Mouse (Mus musculus) retina, embryonic 14.5 days (tissue): ENCODE results near the gene Cemip2.
A peak's percentile ranks its signal among the peaks of the same experiment; 100 is the strongest.

Experiments
- DNase-seq: peaks from one replicate; pipeline ENCODE4 v3.0.0-alpha.2; 2015; ENCODE audit warnings: low spot score

The Cemip2 gene

DNA sequence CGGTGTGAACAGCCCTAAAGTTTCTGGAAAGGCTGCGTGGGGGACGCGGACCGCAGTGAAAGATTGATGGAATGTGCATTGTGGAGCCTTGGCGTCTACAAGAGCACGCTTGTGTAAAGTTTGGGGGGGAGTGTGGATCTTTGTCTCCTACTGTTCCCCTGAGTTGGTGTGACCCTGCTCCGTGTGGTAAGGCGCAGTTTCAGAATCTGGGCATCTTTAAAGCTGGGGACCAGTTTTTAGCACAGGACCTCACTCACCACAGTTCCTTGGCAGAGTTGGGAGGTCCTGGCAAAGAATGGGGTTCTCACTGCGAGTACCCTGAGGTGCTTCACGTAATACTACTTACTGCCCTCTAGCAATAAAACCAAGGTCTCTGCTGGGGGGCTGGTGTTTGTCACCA lies 964 bp downstream of the Cemip2 start:
- no peak for DNase-seq

DNA sequence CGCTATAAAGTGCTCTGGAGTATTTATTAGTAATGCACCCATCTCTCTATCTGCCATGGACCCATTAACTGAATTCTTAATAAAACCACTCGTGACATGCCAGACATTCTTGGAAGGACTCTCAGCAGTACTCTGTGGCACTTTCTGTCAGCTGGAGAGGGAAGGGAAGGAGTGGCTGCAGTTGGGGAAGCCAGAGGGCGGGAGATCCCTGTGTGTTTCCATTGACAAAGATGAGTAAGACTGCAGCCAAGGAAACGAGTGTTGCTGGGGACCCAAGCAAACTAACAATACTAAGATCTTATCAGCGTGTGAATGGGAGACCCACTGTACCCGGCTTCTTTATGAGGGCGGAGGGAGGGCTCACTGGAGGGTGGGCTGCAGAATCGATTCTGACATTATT lies 2.5 kb downstream of the Cemip2 start:
- no peak for DNase-seq

DNA sequence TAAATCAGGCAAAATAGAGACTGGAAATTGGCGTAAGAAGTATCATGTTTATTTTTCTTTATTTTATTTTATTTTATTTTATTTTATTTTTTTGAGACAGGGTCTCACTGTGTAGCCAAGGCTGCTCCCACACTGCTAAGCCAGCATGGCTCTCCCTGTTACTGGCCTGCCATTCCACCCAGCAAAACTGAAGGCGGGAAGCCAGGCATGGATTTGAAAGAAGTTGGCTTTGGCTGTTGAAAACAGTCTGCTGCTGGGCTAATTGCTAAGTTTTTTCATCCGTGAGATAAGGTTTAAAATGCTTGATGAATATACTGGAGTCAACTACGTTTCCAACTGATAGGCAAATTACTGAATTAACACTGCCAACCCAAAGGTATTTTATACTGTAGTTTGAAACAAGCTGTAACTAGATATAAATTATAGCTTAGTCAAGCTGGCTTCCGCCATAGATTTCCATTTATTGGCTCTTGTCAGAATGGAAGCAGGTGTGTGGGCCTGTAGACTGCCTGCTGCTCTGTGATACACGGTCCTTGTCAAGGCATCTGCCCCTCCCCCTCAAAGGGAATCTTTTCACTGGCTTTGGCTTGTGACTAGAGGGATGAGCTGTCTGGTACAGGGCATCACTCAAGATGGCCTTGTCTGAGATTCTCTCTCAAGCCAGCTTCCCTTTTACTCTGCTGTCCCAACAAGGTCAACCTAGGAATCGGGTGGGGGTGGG lies 3.1 kb downstream of the Cemip2 start:
- DNase-seq: peak; percentile 55

DNA sequence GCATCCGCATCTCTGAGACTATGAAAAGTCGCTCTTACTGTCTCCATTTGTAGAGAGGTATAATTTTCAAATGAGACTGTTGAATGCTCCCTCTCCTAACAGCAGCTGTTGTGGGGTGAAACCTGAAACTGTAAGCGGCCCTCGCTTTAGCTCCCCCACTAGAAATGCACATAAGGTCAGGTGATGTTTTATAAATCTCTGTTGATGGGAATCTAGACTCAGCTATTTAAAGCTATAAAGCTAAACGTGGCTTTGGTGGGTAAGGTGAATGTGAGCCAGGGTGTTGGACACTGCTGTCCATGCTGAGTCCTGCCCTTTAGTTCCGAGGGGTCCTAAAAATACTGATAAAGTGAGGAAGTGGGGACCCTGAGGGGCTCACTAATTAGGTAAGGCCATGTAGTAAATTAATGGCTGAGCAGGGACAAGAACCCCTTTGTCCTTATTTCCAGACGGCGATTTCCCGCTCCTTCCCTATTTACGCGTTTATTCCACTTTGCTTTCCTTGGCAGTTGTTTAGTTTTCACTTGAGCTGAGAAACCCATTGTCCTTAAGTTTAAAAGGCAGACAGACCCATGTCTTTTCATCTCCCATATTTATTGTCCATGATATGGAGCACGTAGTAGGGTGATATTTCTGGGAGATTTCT lies 3.8 kb downstream of the Cemip2 start:
- DNase-seq: no peak

DNA sequence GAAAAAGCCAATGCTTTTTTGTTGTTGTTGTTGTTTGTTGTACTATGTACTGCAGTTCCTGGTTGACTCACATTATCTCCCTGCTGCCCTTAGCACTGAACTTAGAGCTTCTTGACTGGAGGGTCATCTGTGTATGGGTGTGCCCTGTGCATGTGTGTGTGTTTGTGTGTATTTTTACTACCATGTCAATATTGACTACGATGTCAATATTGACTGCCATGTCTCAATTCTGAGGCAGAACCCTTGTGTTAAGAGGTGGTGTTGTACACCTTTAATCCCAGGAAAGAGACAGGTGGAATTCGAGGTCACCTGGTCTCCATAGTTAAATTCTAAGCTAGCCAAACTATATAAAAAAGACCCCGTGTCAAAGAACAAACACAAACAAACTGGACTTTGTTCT lies 5.6 kb downstream of the Cemip2 start:
- DNase-seq: no peak

DNA sequence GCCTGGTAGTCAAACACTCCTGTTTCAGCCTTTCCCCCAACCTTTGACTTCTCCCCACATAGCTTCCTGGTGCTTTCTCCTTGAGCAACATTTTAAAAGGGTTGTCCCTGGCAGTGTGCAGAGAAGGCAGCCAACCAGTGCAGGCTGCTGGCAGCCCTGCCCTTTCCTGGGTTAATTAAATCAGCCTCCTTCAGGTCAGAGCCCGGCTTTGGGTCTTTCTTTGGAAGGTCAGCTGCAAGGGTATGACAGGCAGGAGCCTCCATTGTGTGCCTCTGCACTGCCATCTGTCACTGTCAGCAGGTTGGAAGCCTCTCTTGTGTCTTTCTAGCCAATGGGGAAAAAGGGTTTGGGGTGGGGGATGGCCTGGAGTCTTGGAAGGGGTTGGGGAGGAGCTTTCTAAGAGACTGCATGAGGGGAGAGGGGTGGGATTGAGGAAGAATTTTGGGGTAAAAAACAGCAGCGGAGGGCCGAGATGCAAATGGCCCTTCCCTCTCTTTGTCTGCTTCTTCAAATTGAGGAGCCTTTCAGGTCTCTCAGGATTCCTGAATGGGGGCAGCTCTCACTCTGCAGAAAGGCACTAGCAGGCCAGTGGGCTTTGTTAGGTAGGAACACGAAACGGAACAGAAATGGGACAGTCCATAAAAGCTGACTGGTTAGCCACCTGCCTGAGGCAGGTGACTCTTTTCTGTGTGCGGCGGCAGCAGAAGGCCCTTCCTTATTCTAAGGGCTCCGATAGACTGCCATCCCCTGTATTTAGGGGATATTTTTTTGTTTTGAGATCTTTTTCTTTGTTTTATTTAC lies 6.4 kb downstream of the Cemip2 start:
- peak; percentile 82 for DNase-seq

DNA sequence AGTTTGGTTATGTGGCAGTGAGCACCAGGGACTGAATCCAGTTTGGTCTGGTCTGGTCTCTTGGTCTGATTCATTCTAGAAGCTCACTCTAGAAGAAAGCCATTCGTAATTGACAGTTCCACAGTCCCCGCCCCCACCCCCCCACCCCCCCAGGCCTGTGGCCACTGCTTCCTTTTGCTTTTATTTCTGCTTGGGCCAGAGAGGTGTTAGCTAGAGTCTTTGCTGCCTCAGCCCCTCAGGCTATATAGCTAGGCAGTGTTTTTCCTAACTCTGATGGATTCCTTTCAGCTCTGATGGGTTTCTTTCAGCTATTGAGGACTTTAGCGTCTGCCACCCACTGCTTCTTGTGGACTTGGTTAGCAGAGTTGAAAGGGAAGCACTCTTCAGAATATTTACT lies 7.0 kb downstream of the Cemip2 start:
- peak; percentile 45 for DNase-seq

DNA sequence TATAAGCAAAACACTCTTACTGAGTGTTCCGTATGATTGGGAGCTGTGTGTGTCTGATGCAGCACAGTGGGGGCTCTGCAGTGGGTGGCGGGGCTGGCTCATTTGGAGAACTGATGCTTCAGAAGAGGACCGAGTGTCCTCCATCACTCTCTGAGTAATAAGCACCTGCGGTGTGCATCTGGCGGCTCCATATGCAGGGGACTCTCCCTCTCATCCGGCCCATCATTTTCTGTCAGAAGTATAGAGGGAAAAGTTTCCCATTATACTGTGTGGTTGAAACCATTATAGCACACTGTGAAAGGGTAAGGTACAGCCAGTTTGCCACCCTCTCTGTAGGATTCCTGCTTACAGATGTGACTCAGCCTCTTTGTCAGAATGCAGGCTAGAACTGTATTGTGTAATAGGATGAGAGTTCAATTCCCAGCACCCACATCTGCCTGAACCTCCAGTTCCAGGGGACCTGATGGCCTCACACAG lies 8.9 kb downstream of the Cemip2 start:
- DNase-seq: no peak

DNA sequence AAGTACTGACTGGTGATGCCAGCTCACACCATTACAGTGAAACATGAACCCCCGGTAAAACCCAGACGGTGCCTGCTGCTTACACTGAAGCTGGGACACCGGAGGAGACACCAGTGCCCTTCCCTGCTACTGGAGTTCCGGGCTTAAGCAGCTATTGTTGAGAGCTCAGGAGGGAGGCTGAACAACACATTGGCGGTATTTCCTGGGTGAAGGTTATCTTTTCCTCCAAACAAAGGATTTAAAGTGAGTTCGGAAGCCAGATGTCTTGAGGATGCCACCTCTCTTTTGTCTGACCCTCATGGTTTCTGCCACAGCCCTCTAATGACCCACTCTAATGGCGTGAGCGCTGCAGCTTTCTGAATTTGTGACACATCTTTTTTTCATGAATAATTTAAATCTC lies 10.9 kb downstream of the Cemip2 start:
- peak; percentile 65 for DNase-seq

DNA sequence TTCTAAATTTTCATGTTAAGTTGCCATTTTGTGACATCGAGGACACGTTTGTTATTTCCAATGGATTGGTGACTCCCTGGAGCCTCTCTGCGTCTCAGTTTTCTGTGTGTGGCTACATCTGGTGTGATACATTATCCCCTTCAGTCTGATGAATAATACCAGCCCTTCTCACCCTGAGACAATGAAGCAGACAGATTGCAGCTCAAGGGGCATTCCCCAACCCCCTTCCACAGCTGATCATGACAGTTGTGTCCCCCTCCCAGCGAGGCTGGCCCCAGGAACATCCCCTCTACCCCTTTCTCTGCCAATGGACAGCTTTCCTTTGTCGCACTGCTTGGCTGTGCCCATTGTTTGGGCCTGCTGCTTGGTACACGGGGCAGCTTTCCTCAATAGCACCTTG lies 11.5 kb downstream of the Cemip2 start:
- peak; percentile 71 for DNase-seq

DNA sequence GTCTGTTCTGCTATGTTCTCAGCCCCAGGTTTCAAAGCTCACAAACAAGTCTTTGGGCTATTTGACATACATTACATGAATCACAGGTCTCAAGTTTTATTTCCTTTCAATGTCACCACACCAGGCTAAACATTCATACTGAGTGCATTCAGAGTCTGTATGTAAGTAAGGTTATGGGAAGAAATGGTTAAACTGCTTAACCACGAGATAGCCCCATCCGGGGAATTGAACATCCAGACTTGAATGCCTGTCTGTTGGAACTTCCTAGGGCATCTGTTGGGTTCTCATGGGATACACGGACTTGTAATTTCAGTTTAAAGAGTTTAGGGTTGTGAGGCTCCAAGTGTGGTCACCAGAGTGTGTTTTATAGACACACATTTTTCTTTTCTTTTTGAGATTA lies 13.2 kb downstream of the Cemip2 start:
- no peak for DNase-seq

DNA sequence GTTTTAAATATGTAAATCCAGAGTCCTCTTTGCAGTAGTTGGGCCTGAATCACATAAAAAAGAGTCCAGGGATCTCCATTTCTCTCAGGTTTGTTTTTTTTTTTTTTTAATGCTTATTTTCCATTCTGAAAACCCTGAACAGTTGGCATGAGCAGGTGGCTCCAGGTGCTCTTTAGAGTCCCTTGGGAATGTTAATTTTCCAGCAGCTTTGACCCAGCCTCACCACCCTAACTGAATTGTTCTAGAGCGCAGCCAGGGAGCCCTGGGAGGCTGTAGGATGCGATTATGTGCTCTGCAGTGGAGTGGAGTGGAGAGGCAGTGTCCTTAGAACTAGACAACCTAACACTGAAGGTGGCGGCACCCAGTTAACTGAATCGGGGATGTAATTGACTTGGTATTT lies 13.7 kb downstream of the Cemip2 start:
- no peak for DNase-seq

DNA sequence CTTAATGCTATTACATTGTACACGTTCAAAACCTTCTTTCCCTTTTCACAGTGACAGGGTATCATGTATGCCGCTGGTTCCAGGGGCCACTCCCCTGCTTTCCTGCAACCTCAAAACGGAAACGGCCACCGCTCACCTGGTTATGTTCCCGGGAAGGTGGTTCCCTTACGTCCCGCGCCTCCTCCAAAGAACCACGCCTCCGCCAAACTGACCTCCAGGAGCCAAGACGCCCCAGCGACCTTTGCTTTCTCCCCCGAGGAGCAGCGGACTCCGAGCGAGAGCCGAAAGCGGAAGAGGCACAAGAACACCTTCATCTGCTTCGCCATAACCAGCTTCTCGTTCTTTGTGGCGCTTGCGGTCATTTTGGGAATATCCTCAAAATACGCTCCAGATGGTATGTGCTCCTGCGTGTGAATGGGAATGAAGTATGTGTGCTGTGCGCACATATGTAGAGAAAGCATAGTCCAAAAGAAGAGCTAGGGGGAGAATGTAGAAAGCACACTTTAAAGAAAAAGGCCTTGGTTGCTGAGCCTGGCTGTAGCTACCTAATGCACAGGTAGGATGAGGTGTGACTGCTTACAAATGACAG lies 14.5 kb downstream of the Cemip2 start:
- DNase-seq: no peak

DNA sequence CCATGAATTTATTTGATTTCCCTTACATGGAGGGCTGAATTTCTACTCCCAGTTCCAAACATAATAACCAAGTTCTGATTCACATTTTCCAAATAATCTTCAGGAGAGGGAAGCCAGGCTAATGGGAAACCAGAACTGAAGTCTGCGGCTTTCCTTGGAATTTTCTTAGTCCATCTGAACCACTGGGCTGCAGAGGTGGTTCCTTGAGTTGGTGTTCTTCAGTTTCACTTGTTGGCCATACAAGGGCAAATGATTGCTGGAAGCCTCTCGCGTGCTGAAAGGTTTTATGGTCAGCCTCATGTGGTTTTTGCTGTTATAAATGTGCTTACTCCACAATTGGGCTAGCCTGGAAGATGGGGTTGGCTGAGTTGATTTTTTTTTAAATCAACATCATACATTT lies 16.4 kb downstream of the Cemip2 start:
- DNase-seq: no peak

DNA sequence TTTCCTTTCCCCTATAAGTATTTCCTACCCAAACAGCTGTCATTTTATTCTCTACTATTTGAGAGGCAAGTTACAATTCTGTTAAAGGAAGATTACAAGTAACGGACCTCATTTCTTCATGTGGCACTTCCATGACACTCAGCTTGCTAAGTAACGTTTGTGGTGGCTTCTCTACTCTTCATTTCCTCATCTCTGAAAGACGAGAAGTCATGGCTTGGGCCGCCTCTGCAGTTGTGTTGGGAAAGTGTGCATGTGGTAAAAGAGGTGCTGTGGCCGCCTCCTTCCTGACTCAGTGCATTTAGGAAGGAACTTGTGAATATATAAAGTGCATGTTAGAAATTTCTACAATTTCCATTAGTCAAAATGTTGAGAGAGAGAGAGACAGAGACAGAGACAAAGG lies 18.2 kb downstream of the Cemip2 start:
- no peak for DNase-seq

DNA sequence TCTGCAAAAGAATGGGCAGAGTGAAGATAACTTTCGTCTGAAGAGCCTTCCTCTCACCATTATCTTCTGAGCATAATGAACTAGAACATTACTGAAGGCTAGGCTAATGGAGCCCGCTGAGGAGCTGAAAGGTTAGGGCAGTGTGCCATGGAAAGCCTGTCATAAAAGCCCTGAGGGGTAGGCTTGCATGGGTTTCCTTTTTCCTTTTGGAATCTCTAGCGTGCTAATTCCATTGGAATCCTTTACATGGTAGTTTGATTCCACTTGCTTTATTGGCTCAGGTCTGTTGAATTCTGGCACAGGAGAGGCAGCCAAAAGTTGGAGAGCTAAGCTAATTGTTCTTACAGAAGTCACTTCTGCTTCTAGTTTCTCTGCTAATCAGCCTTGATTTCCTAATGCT lies 20.6 kb downstream of the Cemip2 start:
- DNase-seq: no peak

DNA sequence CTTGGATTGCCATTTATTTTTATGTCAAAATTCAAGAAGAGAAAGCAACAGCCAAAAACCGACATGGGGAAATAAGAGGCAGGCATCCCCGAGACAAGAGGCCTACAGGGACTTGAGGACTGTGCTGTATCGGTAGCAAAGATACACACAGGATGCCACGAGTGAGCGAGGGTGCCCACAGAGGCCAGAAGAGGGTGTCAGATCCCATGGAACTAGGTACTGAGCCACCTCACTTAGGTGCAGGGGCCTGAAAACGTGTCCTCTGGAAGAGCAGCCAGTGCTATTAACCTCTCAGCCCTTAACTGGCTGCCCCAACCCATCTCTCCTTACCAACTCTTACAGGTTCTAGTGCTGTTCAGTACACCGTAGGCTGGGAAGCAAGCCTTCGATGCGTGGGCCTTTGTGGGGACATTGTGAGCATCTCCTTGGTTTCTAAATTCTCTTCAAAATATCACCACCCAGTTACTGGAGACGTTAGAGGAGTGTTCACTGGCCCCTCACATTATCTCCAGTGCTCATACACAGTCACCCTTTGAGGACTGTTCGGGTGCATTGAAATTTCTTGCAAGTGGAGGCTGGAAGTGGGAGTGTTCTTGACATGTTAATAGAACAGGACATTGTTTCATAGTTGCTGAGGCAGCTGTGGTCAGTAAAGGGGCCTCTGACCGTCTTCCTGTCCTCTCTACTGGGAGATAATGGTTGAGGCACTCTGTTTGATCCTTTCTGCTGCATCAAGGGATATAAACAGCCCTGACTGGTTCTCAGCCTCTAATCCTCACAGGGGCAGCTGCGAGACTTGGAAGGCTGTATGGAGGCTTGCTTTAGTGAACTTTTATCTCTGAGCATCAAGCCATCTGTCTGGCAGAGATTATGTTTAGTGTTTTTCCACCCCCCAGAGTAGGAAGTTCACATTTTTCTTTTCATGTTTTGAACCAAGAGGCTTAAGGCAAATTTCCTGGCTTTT lies 21.6 kb downstream of the Cemip2 start:
- peak; percentile 38 for DNase-seq

DNA sequence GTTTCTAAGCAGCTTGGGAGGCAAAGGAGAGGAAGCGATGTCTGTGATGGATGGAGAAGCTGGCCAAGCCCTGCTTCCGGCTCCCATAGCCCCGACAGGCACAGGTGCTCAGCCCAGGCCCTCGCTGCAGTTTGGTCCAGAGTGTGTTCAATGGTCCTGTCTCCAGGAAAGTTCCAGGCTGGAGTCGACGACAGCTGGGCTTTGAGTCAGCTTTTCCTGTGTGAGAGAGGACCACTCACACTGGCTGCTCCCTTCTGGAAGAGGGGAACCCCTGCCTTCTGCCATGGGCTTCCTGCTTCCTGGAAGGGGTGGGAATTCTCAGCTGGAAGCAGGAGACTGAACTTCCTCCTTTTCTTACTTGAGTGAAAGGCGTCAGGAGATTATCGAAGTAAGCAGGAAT lies 26.3 kb downstream of the Cemip2 start:
- no peak for DNase-seq

DNA sequence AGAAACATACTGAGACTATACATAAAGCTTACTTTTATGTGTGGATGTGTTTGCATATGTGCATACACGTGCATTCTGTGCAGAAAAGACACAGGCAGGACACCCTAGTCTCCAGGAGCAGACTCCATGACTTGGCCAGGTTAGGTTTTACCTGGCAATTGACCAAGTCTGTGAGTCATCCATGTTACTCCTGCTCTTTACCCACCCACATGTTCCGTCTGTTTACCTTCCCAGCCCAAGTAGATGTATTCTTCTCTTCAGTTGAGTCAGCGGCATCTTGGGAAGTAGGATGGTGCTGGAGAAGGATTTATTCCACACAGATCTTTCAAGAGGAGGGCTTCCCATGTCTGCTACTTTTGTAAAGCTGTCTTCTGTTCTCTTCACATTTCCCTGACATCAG lies 27.2 kb downstream of the Cemip2 start:
- no peak for DNase-seq

DNA sequence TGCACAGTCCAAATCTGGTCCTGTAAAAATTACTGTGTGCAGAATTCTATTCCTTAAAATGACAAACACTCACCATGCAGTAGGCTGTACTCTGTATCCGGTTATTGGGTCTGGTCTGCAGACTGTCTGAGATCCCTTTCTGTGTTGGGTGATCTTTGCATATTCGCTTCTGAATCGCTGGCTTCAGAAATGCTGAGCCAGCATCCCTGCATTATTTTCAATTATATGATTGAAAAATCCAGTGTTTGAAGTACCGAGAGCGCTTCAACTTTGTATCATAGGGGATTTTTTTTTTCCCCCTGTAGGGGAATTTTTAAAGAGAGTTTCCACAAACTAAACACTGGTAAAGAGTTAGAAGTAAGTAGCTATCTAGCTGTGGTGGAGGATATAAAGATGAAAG lies 32.0 kb downstream of the Cemip2 start:
- no peak for DNase-seq

DNA sequence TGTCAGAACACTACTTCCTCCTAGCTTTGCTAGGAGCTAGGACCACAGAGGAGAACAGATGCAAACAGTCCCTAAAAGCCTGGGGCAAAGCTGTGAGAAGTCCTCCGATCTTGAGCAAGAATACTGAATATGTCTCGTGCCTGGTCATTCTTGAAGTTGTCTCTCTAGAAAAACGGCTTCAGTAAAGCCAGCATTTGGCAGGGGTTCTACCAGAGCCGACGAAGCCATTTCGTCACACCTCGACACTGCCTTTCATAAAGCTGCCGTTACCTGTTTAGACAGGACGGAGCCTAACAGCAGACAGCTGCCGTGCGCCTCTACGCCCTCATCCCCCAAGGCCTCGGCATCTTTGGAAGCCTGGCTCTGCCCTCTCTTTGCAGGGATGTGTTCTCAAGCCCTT lies 35.4 kb downstream of the Cemip2 start:
- no peak for DNase-seq
